Mouse (Mus musculus) stomach, postnatal 0 days (tissue): ENCODE data around the gene Bcam. TPM values are rescaled to one million over a fixed set of nuclear protein-coding genes. Genes with fewer than 3 reads are reported as not detected.

Experiments
- ATAC-seq: fragments of 200-750 bp; cut with Nextera tagmentation; 2 replicates; pipeline ENCODE4 v1.8.0; 2017; ENCODE audit not compliant: low FRiP score, low TSS enrichment
- DNase-seq: peaks from one replicate; pipeline ENCODE4 v3.0.0-alpha.2; 2016; ENCODE audit warnings: low spot score
- H3K27ac ChIP-seq: fragments of 300-500 bp; sonication (generic); replicated peaks from 2 replicates; pipeline ENCODE4 v1.5.1; 2014; ENCODE audit warnings: mild to moderate bottlenecking, control low read depth
- H3K27me3 ChIP-seq: fragments of 300-500 bp; sonication (generic); 2 replicates; pipeline ENCODE4 v1.6.1; 2014; ENCODE audit warnings: low read length; ENCODE audit not compliant: control insufficient read depth, insufficient read depth
- H3K36me3 ChIP-seq: fragments of 300-500 bp; sonication (generic); 2 replicates; pipeline ENCODE4 v1.6.1; 2014; ENCODE audit warnings: low read length, mixed read lengths; ENCODE audit not compliant: control insufficient read depth, insufficient read depth
- H3K4me1 ChIP-seq: fragments of 300-500 bp; sonication (generic); replicated peaks from 2 replicates; pipeline ENCODE4 v1.6.1; 2014; ENCODE audit warnings: antibody characterized with exemption; ENCODE audit not compliant: control insufficient read depth, insufficient read depth
- H3K4me2 ChIP-seq: fragments of 300-500 bp; sonication (generic); replicated peaks from 2 replicates; pipeline ENCODE4 v1.6.1; 2014; ENCODE audit warnings: low read depth, mild to moderate bottlenecking, control low read depth, moderate library complexity
- H3K4me3 ChIP-seq: fragments of 300-500 bp; sonication (generic); 2 replicates; pipeline ENCODE4 v1.5.1; 2014; ENCODE audit warnings: low read depth, low read length, control low read depth
- H3K9ac ChIP-seq: fragments of 300-500 bp; sonication (generic); 2 replicates; pipeline ENCODE4 v1.6.1; 2014; ENCODE audit warnings: mild to moderate bottlenecking, low read length, control low read depth, mixed read lengths
- H3K9me3 ChIP-seq: fragments of 300-500 bp; sonication (generic); 2 replicates; pipeline ENCODE4 v1.6.1; 2016; ENCODE audit warnings: low read length; ENCODE audit not compliant: control insufficient read depth
- CTCF ChIP-seq: IDR thresholded peaks from 2 replicates; pipeline ENCODE4 v1.5.1; 2016; ENCODE audit warnings: antibody characterized with exemption, low read depth, mild to moderate bottlenecking, moderate library complexity
- EP300 ChIP-seq: optimal IDR thresholded peaks from 2 replicates; pipeline ENCODE3; 2016; ENCODE audit warnings: antibody characterized with exemption
- WGBS: fragments of 180-500 bp; shearing (Covaris S2); extraction: QIAGEN DNeasy Blood & Tissue Kit; methylation state at CpG from one replicate; pipeline ENCODE4 v1.1.7; 2014; 5-methylcytosine and 5-hydroxymethylcytosine counted together
- polyA plus RNA-seq: library from polyadenylated mRNA; unstranded; fragments of >200 nt; fragmentation: Nextera tagmentation; extraction: Ambion mirVana; gene quantifications from 2 replicates; pipeline ENCODE4 v1.2.1, GENCODE M21; 2015

Gene Bcam
- polyA plus RNA-seq, 1 experiment from 2014 or later = 87.5 TPM

DNA sequence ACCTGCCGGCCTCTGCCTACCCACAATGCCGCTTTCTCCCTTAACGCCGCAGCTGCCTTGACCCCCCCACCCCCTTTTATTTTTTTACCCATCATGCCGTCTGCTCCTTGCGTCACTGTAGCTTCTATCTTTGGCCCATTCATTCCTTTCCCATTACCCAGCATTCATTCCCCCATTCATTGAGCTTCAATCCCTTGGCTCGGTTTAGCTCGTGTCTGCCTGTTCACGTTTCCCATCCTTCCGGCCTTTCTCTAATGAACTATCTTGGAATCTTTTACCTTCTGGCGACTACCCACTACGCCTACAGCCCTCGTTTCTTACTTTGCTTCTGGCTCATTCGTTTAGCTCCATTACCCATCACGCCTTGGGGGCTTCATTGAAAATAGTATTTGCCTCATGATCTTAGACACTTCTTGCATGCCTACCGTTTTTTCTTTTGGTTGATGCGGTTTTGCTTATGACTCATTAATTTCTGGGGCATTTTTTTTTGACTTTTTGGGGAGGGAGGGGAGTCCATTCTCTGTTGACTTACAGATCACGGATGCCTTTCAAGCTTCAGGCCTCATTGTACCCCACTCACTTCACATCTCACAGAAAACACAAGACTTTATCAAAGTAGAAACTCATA is 54.6 kb downstream of the Bcam start:
- H3K4me2 ChIP-seq = peak overlapping the region; percentile 47
- WGBS = 5% methylated on average over 18 of the region's 18 CpGs
- TF ChIP-seq EP300 (peak; percentile 42), CTCF (no peak)
- H3K9ac ChIP-seq = no peak overlapping the region
- peaks cover 2% of the 10 kb centered on the region; the same call in 1 of the 2 replicates for H3K9me3 ChIP-seq
- no peaks in the 10 kb centered on the region for H3K27me3 ChIP-seq
- no peaks in the 10 kb centered on the region; the same call in 1 of the 2 replicates for H3K4me1 ChIP-seq
- DNase-seq = no peak
- no peak for ATAC-seq
- peaks cover 15% of the 10 kb centered on the region for H3K36me3 ChIP-seq
- H3K27ac ChIP-seq = peak overlapping the region; percentile 83
- peak overlapping the region; percentile 22 for H3K4me3 ChIP-seq

DNA sequence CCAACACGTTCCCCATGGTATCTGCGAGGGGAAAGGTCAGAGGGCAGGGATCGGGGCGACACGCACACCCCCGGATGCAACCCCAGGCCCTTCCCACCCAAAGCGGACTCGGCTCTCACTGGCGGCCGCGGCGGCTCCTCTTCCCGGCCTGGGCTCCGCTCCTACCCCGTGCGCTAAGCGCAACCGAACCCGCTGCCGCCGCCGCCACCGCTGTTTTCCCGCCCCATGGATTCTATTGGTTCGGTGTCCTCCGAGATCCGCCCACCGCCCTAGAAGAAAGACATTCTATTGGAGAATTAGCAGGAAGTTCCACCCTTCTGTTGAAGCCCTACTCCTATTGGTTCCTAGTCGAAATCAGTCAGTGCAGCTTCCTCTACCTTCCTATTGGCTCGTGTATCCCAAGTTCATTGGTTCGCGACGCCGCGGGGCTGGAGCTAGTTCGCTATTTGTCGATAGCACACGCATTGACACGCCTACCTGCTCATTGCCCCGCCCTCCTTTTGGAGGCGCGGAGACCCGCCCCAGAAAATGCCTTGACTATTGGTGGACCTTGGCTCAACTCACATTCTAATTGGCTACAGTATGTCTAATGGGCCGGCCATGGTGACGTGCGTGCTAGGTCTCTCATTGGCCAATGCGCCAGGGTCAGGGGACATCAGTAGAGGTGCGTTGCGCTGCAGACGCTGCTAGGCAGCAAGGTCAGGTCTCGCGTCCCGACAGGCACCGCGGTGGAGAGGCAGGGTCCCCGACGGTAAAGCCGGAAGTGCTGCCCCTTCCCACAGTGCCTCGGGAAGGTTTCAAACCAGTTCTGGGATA is 55.4 kb downstream of the Bcam start, which contains the start of gene Tomm40:
Tomm40 (minus strand) TSS at position 200 of the 816 bp plus-strand sequence.
- WGBS = under 1% methylated on average over 56 of the region's 59 CpGs
- Histone ChIP-seq H3K36me3 (peaks cover 19% of the 10 kb centered on the region), H3K4me1 (no peaks in the 10 kb centered on the region; the same call in 1 of the 2 replicates), H3K9ac (peak within 1 kb of the TSS; percentile 94), H3K27ac (peak within 1 kb of the TSS; percentile 83), H3K27me3 (no peaks in the 10 kb centered on the region), H3K4me2 (peak within 1 kb of the TSS; percentile 97), H3K4me3 (peak within 1 kb of the TSS; percentile 92), H3K9me3 (no peaks in the 10 kb centered on the region)
- TF ChIP-seq CTCF = no peak
- no peak for TF ChIP-seq EP300
- peak; percentile 99 for ATAC-seq
- peak; percentile 99 for DNase-seq

DNA sequence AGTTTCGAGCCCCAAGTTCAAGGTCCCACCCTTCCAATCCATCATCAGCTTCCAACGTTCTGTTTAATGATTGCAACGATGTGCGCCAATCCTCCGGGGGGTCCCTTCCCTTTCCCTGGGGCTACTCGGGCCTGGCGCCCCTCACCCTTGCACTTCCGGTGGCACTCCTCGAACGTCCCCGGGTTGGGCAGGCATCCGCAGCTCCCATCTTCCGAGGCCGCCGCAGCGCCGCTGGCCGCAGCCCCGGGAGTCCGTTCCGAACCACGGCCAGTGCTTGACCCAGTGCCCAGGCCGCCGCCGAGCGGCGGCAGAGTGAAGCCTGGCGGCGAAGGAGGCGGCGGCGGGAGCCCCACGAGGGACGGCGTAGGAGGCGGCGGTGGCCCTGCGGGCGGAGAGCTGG is 56.0 kb downstream of the Bcam start:
- Histone ChIP-seq H3K9ac (peak overlapping the region; percentile 94), H3K27me3 (no peaks in the 10 kb centered on the region), H3K4me1 (no peaks in the 10 kb centered on the region; the same call in 1 of the 2 replicates), H3K36me3 (peaks cover 21% of the 10 kb centered on the region), H3K4me2 (peak overlapping the region; percentile 97), H3K27ac (peak overlapping the region; percentile 80), H3K4me3 (peak overlapping the region; percentile 92), H3K9me3 (no peaks in the 10 kb centered on the region)
- ATAC-seq (no peak; the same call in 1 of the 2 replicates), DNase-seq (peak; percentile 35)
- TF ChIP-seq CTCF = no peak
- no peak for TF ChIP-seq EP300
- 0% methylated on average over 39 of the region's 39 CpGs for WGBS

DNA sequence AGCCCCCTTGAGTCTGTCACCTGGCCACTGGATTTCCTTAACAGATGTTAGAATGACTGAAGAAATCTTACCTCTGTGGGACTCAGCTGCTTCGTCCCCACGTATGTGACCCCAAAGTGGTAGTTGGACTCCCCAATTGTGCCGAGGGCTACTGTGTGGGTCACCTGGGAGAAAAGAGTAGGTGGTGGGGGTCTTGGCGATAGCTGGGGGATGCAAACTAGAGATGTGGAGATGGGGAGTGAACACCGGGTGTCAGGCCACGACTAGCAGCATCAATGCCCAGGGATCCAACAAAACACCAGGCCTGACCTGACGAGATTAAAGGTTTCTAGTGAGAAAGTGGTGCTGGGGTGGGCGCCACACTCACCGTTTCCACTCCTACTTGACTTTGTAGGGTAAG is 57.2 kb downstream of the Bcam start:
- Histone ChIP-seq H3K4me2 (no peak overlapping the region), H3K36me3 (peaks cover 18% of the 10 kb centered on the region)
- ATAC-seq = no peak

DNA sequence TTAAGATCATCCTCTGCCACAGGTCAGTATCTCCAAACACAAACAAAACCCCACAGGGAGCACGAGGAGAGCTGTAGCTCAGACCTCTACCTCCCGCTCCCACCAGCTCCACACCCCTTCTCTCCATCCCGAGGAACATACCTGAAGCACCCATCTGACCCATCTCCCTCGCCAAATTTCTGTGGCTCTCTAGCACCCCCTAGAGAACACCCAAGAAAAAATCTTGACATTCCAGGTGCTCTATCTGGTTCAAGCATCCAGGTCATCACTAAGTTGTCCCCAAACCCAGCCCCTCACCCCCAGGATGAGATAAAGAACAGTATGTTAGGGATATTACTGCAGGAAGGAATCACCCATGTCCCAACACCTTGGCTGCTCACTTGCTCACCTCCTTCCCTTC is 57.6 kb downstream of the Bcam start:
- no peak overlapping the region for H3K9ac ChIP-seq
- TF ChIP-seq EP300 (no peak), CTCF (peak; percentile 70)
- ATAC-seq (no peak), DNase-seq (no peak)
- H3K36me3 ChIP-seq = peaks cover 18% of the 10 kb centered on the region
- no peak overlapping the region for H3K4me2 ChIP-seq
- no peaks in the 10 kb centered on the region for H3K9me3 ChIP-seq
- H3K27ac ChIP-seq = no peak overlapping the region
- WGBS = 42% methylated on average over 4 of the region's 4 CpGs
- no peaks in the 10 kb centered on the region; the same call in 1 of the 2 replicates for H3K4me1 ChIP-seq
- H3K4me3 ChIP-seq = no peak overlapping the region
- no peaks in the 10 kb centered on the region for H3K27me3 ChIP-seq

More for the DNA sequence above, 57.2 kb downstream of the Bcam start:
- no peak overlapping the region for H3K27ac ChIP-seq
- WGBS = 87% methylated on average over 9 of the region's 9 CpGs
- no peaks in the 10 kb centered on the region for H3K27me3 ChIP-seq
- no peak overlapping the region for H3K9ac ChIP-seq
- DNase-seq = no peak
- H3K4me3 ChIP-seq = no peak overlapping the region
- no peaks in the 10 kb centered on the region; the same call in 1 of the 2 replicates for H3K4me1 ChIP-seq
- no peak for TF ChIP-seq CTCF
- H3K9me3 ChIP-seq = no peaks in the 10 kb centered on the region

DNA sequence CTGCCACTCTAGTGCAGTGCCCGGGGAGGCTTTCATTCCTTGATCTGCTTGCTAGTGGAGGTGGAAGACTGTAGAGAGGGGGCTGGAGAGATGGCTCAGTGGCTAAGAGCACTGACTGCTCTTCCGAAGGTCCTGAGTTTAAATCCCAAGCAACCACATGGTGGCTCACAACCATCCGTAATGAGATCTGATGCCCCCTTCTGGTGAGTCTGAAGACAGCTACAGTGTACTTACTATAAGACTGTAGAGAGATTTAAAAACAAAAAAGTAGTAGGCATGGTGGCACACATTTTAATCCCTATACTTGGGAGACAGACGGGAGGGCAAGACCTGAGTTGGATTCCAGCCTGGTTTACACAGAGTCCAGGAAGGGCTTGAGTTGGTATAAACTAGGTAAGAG is 58.4 kb downstream of the Bcam start:
- DNase-seq (no peak), ATAC-seq (no peak)
- peaks cover 18% of the 10 kb centered on the region for H3K36me3 ChIP-seq
- no peak overlapping the region for H3K9ac ChIP-seq
- no peak overlapping the region for H3K27ac ChIP-seq
- H3K4me2 ChIP-seq = no peak overlapping the region
- no peaks in the 10 kb centered on the region; the same call in 1 of the 2 replicates for H3K4me1 ChIP-seq
- H3K4me3 ChIP-seq = no peak overlapping the region
- no peaks in the 10 kb centered on the region for H3K9me3 ChIP-seq
- TF ChIP-seq CTCF = peak; percentile 72
- no peak for TF ChIP-seq EP300
- WGBS = 54% methylated on average over 4 of the region's 4 CpGs
- no peaks in the 10 kb centered on the region for H3K27me3 ChIP-seq
